Mouse (Mus musculus) ovary, postnatal 10 days (tissue): ENCODE data around the gene 2010111I01Rik.

ENCODE experiments used
- DNase-seq: peaks from one replicate; pipeline ENCODE4 v3.0.0; 2022; ENCODE audit warnings: low spot score

The 2010111I01Rik gene

DNA sequence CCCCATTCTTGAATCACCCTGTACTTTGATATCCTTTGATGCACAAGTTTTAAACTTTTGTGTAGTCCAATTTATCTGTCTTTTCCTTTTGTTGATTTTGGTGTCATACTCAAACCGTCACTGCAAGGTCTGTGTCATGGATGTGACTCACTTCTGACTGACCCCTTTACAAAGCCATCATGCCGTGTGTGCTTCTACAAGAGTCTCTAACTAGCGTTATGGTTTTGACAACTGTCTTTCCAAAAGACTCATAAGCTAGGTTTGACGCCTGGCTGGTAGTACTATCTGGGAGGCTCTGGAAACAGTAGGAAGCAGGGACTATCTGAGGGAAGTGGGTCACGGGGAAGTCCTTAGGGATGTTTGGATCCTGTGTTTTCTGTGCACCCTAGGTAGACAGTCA, 351.7 kb downstream of the 2010111I01Rik start:
- DNase-seq = no peak

DNA sequence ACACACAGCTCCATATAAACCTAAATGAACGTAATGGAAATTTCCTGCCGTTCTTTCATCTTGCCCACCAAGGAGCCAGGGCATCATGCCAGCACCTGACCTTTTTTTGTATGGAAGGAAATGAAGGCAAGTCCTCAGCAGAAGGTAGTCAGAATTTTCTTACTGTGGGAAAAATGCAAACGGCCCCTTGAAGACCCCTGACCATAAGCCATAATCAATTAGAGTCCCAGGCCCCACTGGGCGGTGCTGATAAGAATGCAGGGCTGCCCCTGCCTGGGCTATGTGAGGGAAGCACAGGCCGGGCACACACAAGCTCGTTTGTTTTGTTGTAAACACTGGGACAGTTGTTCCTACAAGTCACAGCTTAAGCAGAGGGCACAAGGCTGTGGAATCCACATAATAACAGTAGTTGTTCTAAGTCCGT, 353.0 kb downstream of the 2010111I01Rik start:
- no peak for DNase-seq

DNA sequence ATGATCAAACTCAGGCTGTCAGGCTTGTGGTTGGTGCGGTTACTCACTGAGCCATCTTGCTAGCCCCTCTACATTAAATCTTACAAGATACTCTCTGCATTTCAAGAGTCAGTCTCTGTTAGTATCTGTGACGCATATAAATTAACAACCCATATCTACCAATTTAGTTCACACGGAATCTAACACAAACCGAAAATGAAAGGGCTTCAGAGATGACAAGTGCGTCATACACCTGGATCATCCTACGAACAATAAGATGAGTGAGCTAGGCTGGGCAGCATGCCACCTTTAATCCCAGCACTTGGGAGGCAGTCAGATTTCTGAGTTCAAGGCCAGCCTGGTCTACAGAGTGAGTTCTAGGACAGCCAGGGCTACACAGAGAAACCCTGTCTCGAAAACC, 355.1 kb downstream of the 2010111I01Rik start:
- no peak for DNase-seq

DNA sequence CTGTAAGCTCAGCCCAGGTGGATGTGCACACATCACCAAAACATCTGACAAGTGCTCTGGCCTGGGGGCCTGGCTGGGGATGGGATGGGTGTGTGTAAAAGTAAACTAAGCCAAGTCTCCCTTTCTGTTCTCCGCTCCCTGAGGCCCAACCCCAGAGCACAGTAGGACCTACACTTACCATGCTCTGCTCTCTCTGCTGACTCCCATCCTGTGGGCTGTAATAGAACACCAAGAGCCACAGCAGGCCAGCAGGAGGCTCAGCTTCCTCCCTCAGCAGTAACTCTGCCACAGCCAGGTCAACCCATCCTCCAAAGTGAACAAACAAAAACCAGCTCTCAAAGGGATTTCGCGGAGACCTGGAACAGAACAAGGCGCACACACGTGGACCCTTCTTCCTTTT, 357.0 kb downstream of the 2010111I01Rik start:
- DNase-seq = no peak

DNA sequence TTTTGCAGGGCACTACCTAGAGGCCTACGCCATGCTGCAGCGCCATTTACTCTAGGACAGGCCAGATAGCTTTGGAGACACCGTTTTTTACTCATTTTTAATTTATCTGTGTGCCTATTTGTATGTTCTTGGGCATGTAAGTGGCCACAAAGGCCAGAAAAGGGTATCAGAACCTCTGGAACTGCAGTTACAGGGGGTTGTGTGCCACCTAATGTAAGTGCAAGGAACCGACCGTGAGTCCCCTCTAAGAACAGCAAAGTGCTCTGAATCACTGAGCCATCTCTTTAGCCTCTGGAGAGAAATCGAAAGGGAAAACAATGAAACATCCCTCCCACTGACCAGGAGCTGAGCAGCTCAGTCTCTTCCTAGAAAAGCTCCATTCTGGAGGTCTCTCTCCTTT, 358.1 kb downstream of the 2010111I01Rik start:
- no peak for DNase-seq

DNA sequence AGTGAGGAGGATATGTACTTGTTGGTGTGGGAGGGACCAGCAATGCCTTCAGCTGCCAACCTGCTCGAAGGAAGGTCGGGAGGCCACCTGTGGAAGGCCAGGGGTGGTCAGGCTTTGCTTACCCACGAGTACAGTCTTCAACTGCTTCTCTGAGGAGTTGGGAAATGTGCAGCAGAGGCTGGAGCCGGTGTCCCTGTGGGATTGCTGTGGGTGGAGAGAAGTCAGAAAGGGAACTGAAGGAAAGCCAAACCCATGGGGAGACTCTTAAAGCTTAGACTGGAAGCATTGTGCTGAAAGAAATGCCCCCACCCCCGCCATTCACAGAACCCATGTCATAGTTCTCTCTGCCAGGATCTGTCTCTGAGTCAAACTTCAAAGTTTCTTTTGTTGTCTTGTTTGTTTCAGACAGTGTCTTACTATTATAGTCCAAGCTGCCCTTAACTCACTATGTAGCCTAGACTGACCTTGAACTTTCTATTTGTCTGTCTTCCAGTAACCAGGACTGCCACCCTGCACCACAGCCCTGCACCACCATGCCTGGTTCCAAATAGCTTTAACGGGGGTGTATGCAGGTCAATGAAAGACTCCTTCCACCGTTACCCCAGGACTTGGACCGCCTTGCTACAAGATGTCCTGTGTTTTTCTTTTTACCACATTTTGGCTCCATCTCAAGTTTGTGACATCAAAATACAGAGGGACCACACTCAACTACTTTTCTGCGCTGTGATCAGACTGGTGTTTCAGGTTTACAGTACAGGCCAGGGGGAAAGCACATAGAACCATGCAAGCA, 358.8 kb downstream of the 2010111I01Rik start:
- DNase-seq = no peak

DNA sequence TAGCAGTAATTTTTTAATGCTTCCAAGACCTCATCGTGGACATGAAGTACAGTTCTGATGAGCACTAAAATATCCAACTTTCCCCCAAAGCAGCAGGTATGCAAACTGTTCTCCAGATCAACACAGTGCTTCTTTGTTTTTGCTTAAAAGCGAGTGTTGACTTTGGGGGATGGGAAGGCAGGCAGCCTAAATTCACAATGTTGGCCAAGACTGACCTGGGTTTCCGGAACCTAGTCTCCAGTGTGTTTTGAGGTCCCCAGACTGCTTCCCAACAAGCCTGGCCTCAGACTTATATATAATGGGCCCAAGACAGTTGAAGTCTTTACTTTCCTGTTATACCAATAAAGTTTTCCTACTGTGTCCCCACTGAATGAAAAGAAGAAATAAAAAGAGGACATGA, 359.6 kb downstream of the 2010111I01Rik start:
- DNase-seq = no peak

DNA sequence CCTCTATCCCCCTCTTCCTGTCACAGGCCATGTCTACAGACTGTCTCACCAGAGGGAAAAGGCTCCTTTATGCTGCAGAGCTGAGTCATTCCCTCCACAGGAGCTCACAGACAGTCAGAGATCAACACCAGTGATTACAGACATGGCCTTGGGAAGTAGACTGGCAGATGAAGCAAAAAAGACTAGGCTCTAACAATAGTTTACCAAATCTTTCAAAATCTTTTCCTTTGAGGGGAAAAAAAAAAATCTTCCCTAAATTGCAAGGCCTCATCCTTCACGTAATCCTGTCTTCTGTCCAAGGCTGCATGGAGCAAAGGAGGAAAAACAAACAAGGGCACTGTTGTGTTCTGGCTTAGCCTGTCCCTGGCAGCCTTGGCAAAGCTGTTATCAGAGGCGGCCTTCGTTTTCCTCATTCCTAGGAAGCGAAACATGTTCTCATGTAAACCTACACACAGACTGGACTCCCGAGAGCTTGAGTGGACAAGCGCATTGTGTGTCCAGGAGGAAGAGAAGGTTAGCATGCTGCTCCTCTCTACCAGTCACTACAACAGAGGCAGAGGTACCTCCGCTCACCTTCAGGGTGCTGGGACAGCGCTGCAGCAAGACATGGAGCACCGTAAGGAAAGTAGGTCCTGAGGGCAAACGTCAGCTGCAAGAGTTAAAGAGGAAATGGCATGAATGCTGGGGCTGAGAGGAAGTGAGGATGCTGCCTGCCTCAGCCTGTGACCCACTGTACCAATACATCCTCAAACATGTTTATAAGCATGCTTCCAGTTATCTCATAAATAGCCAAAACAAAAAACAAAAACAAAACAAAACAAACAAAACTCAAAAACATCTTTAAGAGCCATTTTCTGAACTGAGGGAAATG, 360.5 kb downstream of the 2010111I01Rik start:
- DNase-seq = no peak

DNA sequence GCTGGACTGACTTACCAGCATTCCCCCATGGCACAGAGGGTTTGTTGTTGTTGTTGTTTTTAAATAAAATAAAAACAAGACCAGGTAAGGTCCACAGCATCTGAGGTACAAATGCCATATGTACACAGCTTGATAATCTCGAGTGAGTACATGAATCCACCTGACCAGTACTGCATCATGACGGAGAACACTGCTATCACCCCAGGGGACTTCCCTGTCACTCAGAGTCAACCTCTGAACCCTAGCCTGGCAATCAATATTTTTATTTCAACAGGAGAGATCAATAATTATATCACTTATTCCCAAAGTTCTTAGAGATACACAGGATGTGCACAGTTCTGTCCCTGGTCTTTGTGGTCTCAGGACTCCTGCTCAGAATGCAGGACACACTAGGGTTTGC, 361.3 kb downstream of the 2010111I01Rik start:
- DNase-seq = no peak

DNA sequence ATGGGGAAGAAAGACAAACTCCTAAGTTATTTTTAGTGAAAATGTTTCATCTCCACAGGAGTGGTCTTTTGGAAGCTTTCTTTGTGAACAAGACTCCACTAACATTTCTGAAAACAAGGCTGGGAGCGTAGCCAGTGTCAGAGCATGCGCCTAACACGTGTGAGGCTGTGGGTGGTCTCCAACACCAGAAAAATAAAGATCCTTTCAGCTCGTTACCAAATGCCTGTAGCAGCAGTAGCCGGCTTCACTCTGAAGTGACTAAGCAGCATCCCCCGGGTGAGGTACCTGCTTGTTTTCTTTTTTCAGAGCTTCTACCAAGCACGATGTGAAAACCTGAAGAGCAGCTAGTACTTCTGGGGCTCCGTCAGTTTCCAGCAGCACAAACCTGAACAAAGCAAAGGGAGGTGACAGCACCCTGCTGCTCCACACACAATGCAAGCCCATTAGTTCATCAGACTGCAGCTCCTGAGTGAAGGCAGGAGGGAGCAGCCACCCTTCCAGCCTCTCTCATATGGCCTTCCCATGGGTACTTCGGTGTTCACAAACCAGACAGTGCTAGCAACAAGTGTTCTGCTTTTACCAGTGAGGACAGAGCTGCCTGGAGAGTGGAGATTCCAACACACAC, 365.7 kb downstream of the 2010111I01Rik start:
- DNase-seq = no peak

DNA sequence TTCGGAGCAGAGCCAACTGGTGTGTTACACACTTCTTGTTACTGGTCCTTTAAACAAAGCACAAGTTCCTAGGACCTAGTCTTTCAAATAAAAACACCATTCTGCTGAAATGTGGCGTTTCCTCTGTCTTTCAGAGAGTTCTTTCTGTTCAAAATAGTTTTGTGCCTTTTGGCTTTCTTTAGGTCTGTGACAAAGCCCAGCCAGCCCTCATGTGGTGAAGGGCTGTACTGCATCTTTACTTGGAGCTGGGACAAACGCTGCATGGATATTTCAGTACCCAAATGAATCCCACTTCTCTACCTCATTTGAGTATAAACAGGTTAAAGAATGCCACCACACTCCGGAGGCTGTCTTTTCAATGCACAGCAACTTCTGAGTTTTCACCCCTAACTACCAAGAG, 366.7 kb downstream of the 2010111I01Rik start:
- peak; percentile 53 for DNase-seq

DNA sequence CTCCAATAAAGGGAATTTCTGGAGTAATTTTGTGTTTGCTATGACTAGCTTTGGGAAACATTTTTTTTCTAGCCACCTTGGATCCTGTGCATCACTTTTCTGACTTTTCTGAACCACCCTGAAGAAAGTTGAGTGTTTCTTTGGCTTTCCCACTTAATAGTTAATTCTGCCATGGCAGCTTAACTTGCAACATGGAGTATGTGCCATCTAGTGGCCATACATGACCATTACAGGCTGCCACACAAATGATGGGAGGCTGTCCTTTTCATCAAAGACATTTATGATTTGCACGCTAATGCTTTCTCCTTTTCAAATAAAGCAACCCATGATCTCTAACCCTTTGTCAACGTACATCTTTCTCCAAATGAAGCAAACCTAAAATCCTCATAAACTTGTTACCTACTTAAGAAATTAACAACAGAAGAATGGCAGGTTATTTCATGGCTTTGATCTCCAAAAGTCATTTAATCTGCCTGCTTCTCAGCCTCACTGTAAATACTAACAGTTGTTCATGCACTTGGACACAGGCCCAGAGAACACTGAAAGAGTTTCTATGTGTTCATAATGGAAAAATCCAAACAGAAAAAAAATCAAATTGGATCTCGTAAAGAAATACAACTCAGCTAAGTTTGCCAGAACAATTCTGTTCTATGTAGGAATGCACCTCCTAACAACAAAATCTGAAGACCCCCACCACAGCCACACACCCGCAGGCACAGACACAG, 368.0 kb downstream of the 2010111I01Rik start:
- no peak for DNase-seq

DNA sequence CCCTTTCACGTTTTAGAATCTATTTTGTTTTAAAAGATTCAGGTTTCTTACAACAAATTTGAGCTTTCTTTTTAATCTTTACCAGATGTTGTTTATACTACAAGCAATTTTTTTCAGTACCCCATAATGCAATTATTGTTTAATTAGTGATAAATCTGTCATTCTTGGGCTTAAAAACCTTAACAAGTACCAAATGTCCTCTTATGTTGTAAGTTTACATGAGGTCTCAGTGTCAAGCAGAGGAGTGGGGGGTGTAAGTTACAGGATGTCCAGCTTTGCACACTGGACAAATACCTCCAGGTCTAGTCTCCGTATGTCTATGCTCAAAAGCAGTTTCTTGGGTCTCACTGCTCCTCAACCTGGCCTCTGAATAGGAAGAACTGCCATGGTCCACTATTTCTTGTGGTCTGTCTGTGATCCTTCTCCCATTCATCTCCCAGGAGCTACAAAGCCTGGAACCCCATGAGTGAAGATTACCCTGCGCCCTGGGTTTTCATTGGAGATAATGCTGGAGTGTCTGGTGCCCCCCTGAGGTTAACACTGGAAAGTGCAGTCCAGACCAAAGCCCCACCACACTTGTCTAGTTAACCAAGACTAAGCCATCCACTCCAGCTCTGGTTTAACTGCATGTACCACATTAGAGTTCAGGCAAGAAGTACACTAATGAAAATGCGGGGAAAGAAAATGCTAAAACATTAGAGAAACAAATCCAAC, 370.9 kb downstream of the 2010111I01Rik start:
- DNase-seq = no peak

DNA sequence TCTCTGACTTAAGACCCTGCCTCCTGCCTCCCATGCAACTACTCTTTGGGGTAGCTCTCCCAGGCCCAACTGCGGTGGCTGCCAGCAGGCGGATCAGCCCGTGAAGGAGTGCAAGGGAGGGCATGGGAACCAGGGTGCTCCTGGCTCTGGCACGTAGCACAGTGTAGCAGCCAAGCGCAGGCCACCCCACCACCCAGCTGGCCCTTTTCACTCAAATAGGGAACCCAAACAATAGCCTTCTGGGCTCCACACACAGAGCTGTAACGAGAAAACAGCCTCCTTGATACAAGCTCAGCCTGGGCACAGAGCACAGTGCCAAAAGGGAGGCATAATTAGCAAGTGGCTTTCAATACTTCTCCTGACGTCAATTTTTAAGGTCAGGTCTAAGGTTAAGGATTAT, 371.6 kb downstream of the 2010111I01Rik start:
- DNase-seq = no peak

DNA sequence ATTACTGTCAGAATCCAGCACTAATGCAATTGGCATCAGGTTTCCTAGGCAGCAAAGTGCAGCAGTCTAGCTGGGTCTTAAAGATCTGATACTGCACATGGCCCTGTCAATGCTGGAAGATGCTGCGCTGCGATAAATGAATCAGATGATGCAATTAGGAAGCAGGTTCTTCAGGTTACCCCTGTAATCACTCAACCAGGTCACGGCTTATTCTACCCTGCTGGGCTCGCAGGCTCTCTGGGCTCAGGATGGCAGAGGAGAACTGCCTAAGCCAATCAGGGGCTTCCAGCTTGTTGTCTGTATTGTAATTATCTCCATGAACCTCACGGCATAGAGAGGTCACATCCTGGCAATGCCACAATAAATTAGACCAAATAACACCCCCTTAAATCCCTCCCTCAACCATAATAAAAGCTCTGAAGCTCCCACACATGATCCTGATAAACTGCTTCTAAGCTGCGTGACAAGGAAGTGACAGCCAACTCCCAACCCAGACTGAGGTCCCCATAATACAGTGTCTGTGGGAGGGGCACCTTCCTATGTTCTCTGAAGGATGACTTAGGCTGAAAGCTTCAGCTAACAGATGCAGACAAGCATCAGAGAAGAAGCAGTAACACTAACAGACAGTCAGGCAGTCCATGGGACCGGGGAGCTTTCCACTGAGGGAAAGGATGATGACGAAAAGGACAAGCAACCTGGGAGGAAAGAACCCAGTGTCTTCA, 372.7 kb downstream of the 2010111I01Rik start:
- DNase-seq = no peak

DNA sequence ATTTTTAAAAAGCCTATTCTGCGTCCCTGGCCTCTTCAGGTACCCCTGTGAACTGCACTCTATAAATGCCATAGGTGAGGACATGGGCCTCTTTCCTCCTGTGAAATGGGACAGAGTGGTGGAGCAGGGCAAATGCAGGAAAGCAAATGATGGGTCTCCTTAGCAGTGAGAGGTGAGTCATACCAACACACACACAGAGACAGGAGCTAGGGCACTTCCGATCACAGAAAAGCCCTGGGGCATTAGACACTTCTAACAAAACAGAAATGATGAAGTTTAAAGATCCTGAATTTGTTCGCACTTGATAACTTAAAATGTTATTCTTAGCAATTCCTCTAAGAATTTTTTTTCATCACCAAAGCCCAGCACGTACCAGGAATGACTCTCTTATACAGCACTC, 375.3 kb downstream of the 2010111I01Rik start:
- no peak for DNase-seq

DNA sequence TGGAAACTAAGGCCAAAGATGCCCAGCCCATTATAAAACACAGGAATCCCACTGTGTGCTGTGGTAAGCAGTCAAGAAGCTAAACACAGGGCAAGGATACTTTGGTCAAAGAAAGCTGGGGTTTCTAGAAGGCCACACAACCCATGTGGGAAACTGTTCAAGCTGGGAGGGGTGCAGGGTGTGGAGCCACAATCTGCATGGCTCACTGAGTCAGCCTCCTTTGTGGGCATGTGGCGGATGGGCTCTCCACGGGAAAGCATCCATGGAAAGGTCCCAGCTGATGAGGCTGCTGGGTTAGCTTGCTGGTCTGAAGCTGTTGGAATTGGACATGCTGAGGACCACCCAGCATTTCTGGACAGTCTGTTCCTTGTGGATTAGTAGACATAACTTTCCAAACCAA, 378.1 kb downstream of the 2010111I01Rik start:
- no peak for DNase-seq

DNA sequence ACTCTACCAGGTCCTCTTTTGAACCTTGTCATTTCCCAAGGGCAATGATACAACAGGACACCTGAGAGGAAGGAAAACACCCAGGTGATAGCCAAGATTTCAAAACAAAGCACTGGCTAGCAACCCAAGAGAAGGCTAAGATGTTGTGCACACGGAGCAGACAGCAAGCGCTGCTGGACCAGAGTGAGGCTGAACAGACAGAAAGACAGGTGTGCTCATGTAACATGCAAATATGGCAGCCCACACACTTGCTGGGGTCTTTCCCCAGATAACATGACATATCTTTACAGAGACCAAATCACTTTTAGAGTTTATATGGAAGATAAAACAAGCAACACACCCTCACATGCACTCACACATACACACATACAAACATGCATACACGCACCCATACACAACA, 379.8 kb downstream of the 2010111I01Rik start:
- no peak for DNase-seq

DNA sequence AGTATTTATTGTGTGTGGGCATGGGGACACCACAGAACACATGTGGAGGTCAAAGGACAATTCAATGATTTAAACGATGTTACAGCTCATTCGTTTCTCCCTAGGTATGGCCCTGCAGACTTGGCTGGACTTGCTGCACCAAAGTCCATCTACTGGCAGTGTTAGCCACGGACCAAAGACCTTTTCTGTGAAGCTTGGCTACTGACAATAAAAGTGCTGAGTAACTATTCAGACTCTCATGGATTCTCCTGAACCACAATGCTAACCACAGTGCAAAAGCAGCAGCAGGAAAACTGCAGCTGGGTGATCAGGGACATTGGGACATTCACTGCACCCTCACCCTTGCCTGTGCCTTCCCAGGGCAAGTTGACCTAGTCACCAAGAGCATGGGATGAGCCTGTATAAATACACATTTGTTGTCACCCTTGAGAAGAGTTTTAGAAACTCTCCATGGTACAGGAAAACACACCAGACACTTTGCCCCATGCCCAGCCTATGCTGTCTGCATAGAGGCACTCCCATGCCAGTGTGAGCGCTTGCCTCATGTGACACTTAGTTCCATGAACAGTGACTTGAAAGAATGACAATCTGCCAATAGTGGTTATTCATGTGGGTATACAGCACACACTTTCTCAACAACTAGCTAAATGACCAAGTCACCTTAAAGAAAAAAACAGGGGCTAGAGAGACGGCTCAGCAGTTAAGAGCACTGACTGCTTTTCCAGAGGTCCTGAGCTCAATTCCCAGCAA, 381.0 kb downstream of the 2010111I01Rik start:
- DNase-seq = no peak

DNA sequence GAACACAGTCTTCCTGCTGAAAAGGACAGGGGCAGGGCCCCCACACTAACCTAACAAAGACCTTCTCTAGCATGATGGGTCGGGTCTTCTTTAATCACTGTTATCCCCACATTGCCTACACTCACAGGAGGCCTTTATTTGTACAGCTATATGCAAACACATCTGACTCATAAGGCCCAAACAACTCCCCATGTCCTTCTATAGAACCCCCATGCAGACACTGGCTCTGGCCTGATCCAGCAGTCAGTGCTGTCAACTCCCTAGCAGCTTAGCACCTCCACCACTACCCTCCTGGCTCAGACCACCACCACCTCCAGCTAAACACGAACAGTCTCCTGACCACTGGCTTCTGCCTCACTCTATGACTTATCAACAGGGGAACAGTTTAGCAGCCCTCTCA, 382.9 kb downstream of the 2010111I01Rik start:
- DNase-seq = no peak
